Mouse (Mus musculus) kidney, embryonic 16.5 days (tissue): ENCODE data around the gene Unc13d. TPM values are rescaled to one million over a fixed set of nuclear protein-coding genes. Genes with fewer than 3 reads are reported as not detected.
A peak's percentile ranks its signal among the peaks of the same experiment; 100 is the strongest.

ENCODE experiments used
- ATAC-seq: fragments of 200-750 bp; cut with Nextera tagmentation; 2 replicates; pipeline ENCODE4 v1.8.0; 2017; ENCODE audit warnings: moderate TSS enrichment; ENCODE audit not compliant: low FRiP score, low TSS enrichment
- H3K27ac ChIP-seq: fragments of 300-500 bp; sonication (generic); 2 replicates; pipeline ENCODE4 v1.5.1; 2014; ENCODE audit warnings: low read length
- H3K27me3 ChIP-seq: fragments of 300-500 bp; sonication (generic); 2 replicates; pipeline ENCODE4 v1.6.1; 2014; ENCODE audit warnings: low read length, control low read depth, mixed read lengths; ENCODE audit not compliant: insufficient read depth
- H3K36me3 ChIP-seq: fragments of 300-500 bp; sonication (generic); 2 replicates; pipeline ENCODE4 v1.6.1; 2014; ENCODE audit warnings: low read length, control low read depth, mixed read lengths; ENCODE audit not compliant: insufficient read depth
- H3K4me1 ChIP-seq: fragments of 300-500 bp; sonication (generic); 2 replicates; pipeline ENCODE4 v1.6.1; 2014; ENCODE audit warnings: low read length, control low read depth, mixed read lengths; ENCODE audit not compliant: insufficient read depth
- H3K4me2 ChIP-seq: fragments of 300-500 bp; sonication (generic); replicated peaks from 2 replicates; pipeline ENCODE4 v1.6.1; 2014; ENCODE audit warnings: low read depth, low read length
- H3K4me3 ChIP-seq: fragments of 300-500 bp; sonication (generic); 2 replicates; pipeline ENCODE4 v1.5.1; 2014; ENCODE audit warnings: mild to moderate bottlenecking, low read length
- H3K9ac ChIP-seq: fragments of 300-500 bp; sonication (generic); replicated peaks from 2 replicates; pipeline ENCODE4 v1.6.1; 2014; ENCODE audit warnings: low read length
- H3K9me3 ChIP-seq: fragments of 300-500 bp; sonication (generic); 2 replicates; pipeline ENCODE4 v1.6.1; 2016; ENCODE audit warnings: low read length, control low read depth
- WGBS: fragments of 180-500 bp; shearing (Covaris S2); extraction: QIAGEN DNeasy Blood & Tissue Kit; methylation state at CpG from one replicate; pipeline ENCODE4 v1.1.7; 2014; 5-methylcytosine and 5-hydroxymethylcytosine counted together
- polyA plus RNA-seq: library from polyadenylated mRNA; unstranded; fragments of >200 nt; fragmentation: Nextera tagmentation; extraction: Ambion mirVana; gene quantifications from 2 replicates; pipeline ENCODE4 v1.2.1, GENCODE M21; 2015

Unc13d gene
- polyA plus RNA-seq, 1 experiment from 2014 or later: 1.00 TPM

- Histone ChIP-seq H3K9me3 (no peaks in the 10 kb centered on the region), H3K27ac (no peak overlapping the region), H3K36me3 (peaks cover 15% of the 10 kb centered on the region), H3K4me3 (no peak overlapping the region), H3K4me2 (no peak overlapping the region), H3K9ac (no peak overlapping the region), H3K4me1 (no peaks in the 10 kb centered on the region), H3K27me3 (no peaks in the 10 kb centered on the region)
- 85% methylated on average over 12 of the region's 12 CpGs for WGBS
- ATAC-seq: no peak
Observed at GRCm38 (mm10) chr11:116065345-116065744, 12.4 kb downstream of the Unc13d start.

GRCm38 (mm10) chr11:116064187-116064867 is 13.4 kb downstream of the Unc13d start:
- 69% methylated on average over 23 of the region's 23 CpGs for WGBS
- no peak overlapping the region for H3K4me2 ChIP-seq
- H3K4me1 ChIP-seq: no peaks in the 10 kb centered on the region
- no peak overlapping the region for H3K4me3 ChIP-seq
- H3K9ac ChIP-seq: no peak overlapping the region
- no peaks in the 10 kb centered on the region for H3K27me3 ChIP-seq
- H3K36me3 ChIP-seq: peaks cover 25% of the 10 kb centered on the region
- no peak for ATAC-seq
- no peak overlapping the region for H3K27ac ChIP-seq
- H3K9me3 ChIP-seq: no peaks in the 10 kb centered on the region

GRCm38 (mm10) chr11:116063562-116063961 is 14.2 kb downstream of the Unc13d start:
- H3K4me3 ChIP-seq: no peak overlapping the region
- no peak for ATAC-seq
- H3K27me3 ChIP-seq: no peaks in the 10 kb centered on the region
- no peaks in the 10 kb centered on the region for H3K9me3 ChIP-seq
- peaks cover 32% of the 10 kb centered on the region for H3K36me3 ChIP-seq
- no peak overlapping the region for H3K27ac ChIP-seq
- no peak overlapping the region for H3K4me2 ChIP-seq
- WGBS: 63% methylated on average over 13 of the region's 13 CpGs
- H3K4me1 ChIP-seq: no peaks in the 10 kb centered on the region
- H3K9ac ChIP-seq: no peak overlapping the region

- H3K27ac ChIP-seq: no peak overlapping the region
Observed at GRCm38 (mm10) chr11:116062521-116062920, 15.2 kb downstream of the Unc13d start.

GRCm38 (mm10) chr11:116061641-116062415 is 15.9 kb downstream of the Unc13d start:
- Histone ChIP-seq H3K9ac (no peak overlapping the region), H3K9me3 (no peaks in the 10 kb centered on the region), H3K36me3 (peaks cover 49% of the 10 kb centered on the region), H3K4me2 (no peak overlapping the region), H3K27ac (no peak overlapping the region), H3K27me3 (no peaks in the 10 kb centered on the region), H3K4me3 (no peak overlapping the region), H3K4me1 (no peaks in the 10 kb centered on the region)
- no peak for ATAC-seq
- 85% methylated on average over 13 of the region's 13 CpGs for WGBS

More at GRCm38 (mm10) chr11:116062521-116062920, 15.2 kb downstream of the Unc13d start:
- H3K9me3 ChIP-seq: no peaks in the 10 kb centered on the region
- no peak for ATAC-seq
- WGBS: 70% methylated on average over 8 of the region's 8 CpGs
- H3K27me3 ChIP-seq: no peaks in the 10 kb centered on the region
- H3K4me3 ChIP-seq: no peak overlapping the region
- no peak overlapping the region for H3K4me2 ChIP-seq
- no peak overlapping the region for H3K9ac ChIP-seq
- H3K4me1 ChIP-seq: no peaks in the 10 kb centered on the region
- peaks cover 42% of the 10 kb centered on the region for H3K36me3 ChIP-seq

- H3K9me3 ChIP-seq: no peaks in the 10 kb centered on the region
- H3K27me3 ChIP-seq: no peaks in the 10 kb centered on the region
- no peak for ATAC-seq
- no peak overlapping the region for H3K27ac ChIP-seq
- no peak overlapping the region for H3K4me2 ChIP-seq
- no peaks in the 10 kb centered on the region for H3K4me1 ChIP-seq
- H3K36me3 ChIP-seq: peaks cover 61% of the 10 kb centered on the region
- H3K9ac ChIP-seq: no peak overlapping the region
- H3K4me3 ChIP-seq: no peak overlapping the region
- 80% methylated on average over 9 of the region's 9 CpGs for WGBS
Observed at GRCm38 (mm10) chr11:116060596-116060995, 17.2 kb downstream of the Unc13d start.

- Histone ChIP-seq H3K27ac (no peak overlapping the region), H3K4me2 (no peak overlapping the region), H3K9me3 (no peaks in the 10 kb centered on the region), H3K9ac (no peak overlapping the region), H3K4me1 (no peaks in the 10 kb centered on the region), H3K4me3 (no peak overlapping the region), H3K36me3 (peaks cover 71% of the 10 kb centered on the region), H3K27me3 (no peaks in the 10 kb centered on the region)
- 92% methylated on average over 11 of the region's 11 CpGs for WGBS
- ATAC-seq: no peak
Observed at GRCm38 (mm10) chr11:116059691-116060025, 18.1 kb downstream of the Unc13d start.

- H3K36me3 ChIP-seq: peaks cover 76% of the 10 kb centered on the region
- H3K27me3 ChIP-seq: no peaks in the 10 kb centered on the region
- H3K9me3 ChIP-seq: no peaks in the 10 kb centered on the region
- WGBS: 87% methylated on average over 16 of the region's 17 CpGs
- no peak overlapping the region for H3K9ac ChIP-seq
- H3K4me2 ChIP-seq: no peak overlapping the region
- no peaks in the 10 kb centered on the region for H3K4me1 ChIP-seq
- no peak overlapping the region for H3K27ac ChIP-seq
- ATAC-seq: 0 out of 2 replicates have a peak, but pooled peaks have one; percentile 17
- H3K4me3 ChIP-seq: no peak overlapping the region
Observed at GRCm38 (mm10) chr11:116058868-116059690, 18.7 kb downstream of the Unc13d start.

GRCm38 (mm10) chr11:116058022-116058614 is 19.6 kb downstream of the Unc13d start:
- no peak overlapping the region for H3K27ac ChIP-seq
- H3K4me3 ChIP-seq: no peak overlapping the region
- peaks cover 85% of the 10 kb centered on the region for H3K36me3 ChIP-seq
- no peak overlapping the region for H3K9ac ChIP-seq
- no peaks in the 10 kb centered on the region for H3K4me1 ChIP-seq
- no peak for ATAC-seq
- no peak overlapping the region for H3K4me2 ChIP-seq
- no peaks in the 10 kb centered on the region for H3K27me3 ChIP-seq
- WGBS: 73% methylated on average over 12 of the region's 12 CpGs
- no peaks in the 10 kb centered on the region for H3K9me3 ChIP-seq
